Mouse (Mus musculus) layer of hippocampus, postnatal 10 days (tissue): ENCODE results near the gene Sap30l. TPM values are rescaled to one million over a fixed set of nuclear protein-coding genes. Genes with fewer than 3 reads are reported as not detected.
"Not testable (repeated sequence)": the region's sequence is repeated elsewhere in the genome, so short reads cannot be mapped to it uniquely, and the experiment has no call there.

Source experiments
- DNase-seq, 2 experiments: peaks; one replicate each; pipeline ENCODE4 v3.0.0; 2021; ENCODE audit warnings: low spot score in 2 of 2
- total RNA-seq, 2 experiments: library from RNA; stranded (reverse); gene quantifications; 2 replicates each; pipeline ENCODE4 v1.2.3; 2021

The Sap30l gene
- total RNA-seq, 2 experiments from 2014 or later, result 44.4 to 47.5 TPM

- no peak for DNase-seq
Observed at GRCm38 (mm10) chr11:57829871-57830775, 28.7 kb downstream of the Sap30l start.

GRCm38 (mm10) chr11:57831281-57831781, 29.9 kb downstream of the Sap30l start:
- DNase-seq, result no peak

GRCm38 (mm10) chr11:57831861-57832260, 30.4 kb downstream of the Sap30l start:
- DNase-seq, result no peak

- DNase-seq, result no peak
Observed at GRCm38 (mm10) chr11:57832552-57833201, 31.2 kb downstream of the Sap30l start, which contains the start of gene Hand1. Gene Hand1, minus strand, starts transcription at chr11:57832818.

GRCm38 (mm10) chr11:57833296-57833977, 32.0 kb downstream of the Sap30l start:
- DNase-seq, result no peak

GRCm38 (mm10) chr11:57834031-57834430, 32.6 kb downstream of the Sap30l start:
- no peak for DNase-seq

- no peak for DNase-seq
Observed at GRCm38 (mm10) chr11:57835331-57835730, 33.9 kb downstream of the Sap30l start.

- DNase-seq, result no peak
Observed at GRCm38 (mm10) chr11:57835931-57836330, 34.5 kb downstream of the Sap30l start.

- DNase-seq, result no peak
Observed at GRCm38 (mm10) chr11:57836401-57836800, 35.0 kb downstream of the Sap30l start.

GRCm38 (mm10) chr11:57836872-57837680, 35.6 kb downstream of the Sap30l start:
- no peak for DNase-seq

- no peak for DNase-seq
Observed at GRCm38 (mm10) chr11:57837861-57838680, 36.6 kb downstream of the Sap30l start.

- no peak for DNase-seq
Observed at GRCm38 (mm10) chr11:57840986-57841385, 39.5 kb downstream of the Sap30l start.

GRCm38 (mm10) chr11:57841391-57841790, 40.0 kb downstream of the Sap30l start:
- no peak for DNase-seq

GRCm38 (mm10) chr11:57846421-57847363, 45.3 kb downstream of the Sap30l start:
- DNase-seq, result not testable (repeated sequence)

GRCm38 (mm10) chr11:57847396-57847795, 46.0 kb downstream of the Sap30l start:
- DNase-seq, result no peak

GRCm38 (mm10) chr11:57850298-57850697, 48.9 kb downstream of the Sap30l start:
- no peak for DNase-seq

GRCm38 (mm10) chr11:57850931-57851330, 49.5 kb downstream of the Sap30l start:
- no peak for DNase-seq

GRCm38 (mm10) chr11:57853571-57853970, 52.1 kb downstream of the Sap30l start:
- no peak for DNase-seq

- no peak for DNase-seq
Observed at GRCm38 (mm10) chr11:57857709-57858108, 56.3 kb downstream of the Sap30l start.
